In the genomic region with DNA sequence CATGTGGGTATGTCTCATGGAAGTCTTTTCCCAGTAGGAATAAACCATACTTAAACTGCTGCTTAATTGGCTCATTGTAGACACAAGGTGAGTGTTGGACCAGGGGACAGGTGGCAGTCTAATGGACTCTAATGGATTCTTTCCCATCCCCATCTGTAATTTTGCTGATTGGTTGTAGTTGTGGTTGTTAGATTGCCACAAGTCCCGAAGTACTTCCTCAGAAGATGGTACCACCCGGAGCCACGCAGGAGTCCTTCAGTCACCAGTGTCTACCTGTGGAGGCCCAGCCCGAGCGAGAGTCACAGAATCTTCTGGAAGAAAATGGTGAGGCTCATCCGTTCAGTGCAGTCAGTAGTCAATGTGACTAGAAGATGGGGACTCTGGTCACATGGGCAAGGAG, we compare ENCODE assay signal across 24 mouse cellular contexts.
"Had no signal": no experiment of that assay in that cellular context is flagged by ENCODE, and none has a peak within 500 bp of the region (broad histone marks: within the 10 kb centered on the region; RNA-seq: fewer than 3 reads in every experiment).

No protein-coding gene starts in this region.

- H3K27ac ChIP-seq: embryonic facial prominence, embryonic 10.5 days; embryonic facial prominence, embryonic 12.5 days; embryonic facial prominence, embryonic 13.5 days; embryonic facial prominence, embryonic 15.5 days; forebrain, embryonic 10.5 days; forebrain, embryonic 12.5 days; forebrain, embryonic 13.5 days; forebrain, embryonic 15.5 days; gastrocnemius, adult 2 months; heart, adult 2 months had no signal

- H3K27me3 ChIP-seq: embryonic facial prominence, embryonic 12.5 days; embryonic facial prominence, embryonic 13.5 days; embryonic facial prominence, embryonic 15.5 days; forebrain, embryonic 12.5 days; forebrain, embryonic 13.5 days; forebrain, embryonic 15.5 days had no signal

- DNase-seq: cerebellum, adult 9-10 months; cerebellum, adult 9-11 months; cerebellum, postnatal 10 days; cerebellum, postnatal 14 days; cerebellum, postnatal 25 days; cerebellum, postnatal 36 days; embryo, embryonic 11 days; forebrain, postnatal 0 days; gastrocnemius, adult 2 months; gastrocnemius, postnatal 10 days; gastrocnemius, postnatal 14 days; gastrocnemius, postnatal 25 days; gastrocnemius, postnatal 36 days; heart, adult 18-20 months; heart, adult 2 months had no signal

- H3K9ac ChIP-seq: embryonic facial prominence, embryonic 12.5 days; embryonic facial prominence, embryonic 13.5 days; embryonic facial prominence, embryonic 15.5 days; forebrain, embryonic 12.5 days; forebrain, embryonic 13.5 days; forebrain, embryonic 15.5 days; forebrain, postnatal 0 days had no signal

- H3K9me3 ChIP-seq: embryonic facial prominence, embryonic 12.5 days; embryonic facial prominence, embryonic 13.5 days; embryonic facial prominence, embryonic 15.5 days; forebrain, embryonic 10.5 days; forebrain, embryonic 12.5 days; forebrain, embryonic 13.5 days; forebrain, embryonic 15.5 days had no signal

- H3K4me3 ChIP-seq: embryonic facial prominence, embryonic 10.5 days; embryonic facial prominence, embryonic 12.5 days; embryonic facial prominence, embryonic 13.5 days; embryonic facial prominence, embryonic 15.5 days; erythroblast, embryonic 14.5 days; forebrain, embryonic 10.5 days; forebrain, embryonic 12.5 days; forebrain, embryonic 13.5 days; forebrain, embryonic 15.5 days; gastrocnemius, adult 2 months; heart, adult 2 months had no signal
